Comparison of ENCODE assay signal across 8 mouse cellular contexts in the genomic region with DNA sequence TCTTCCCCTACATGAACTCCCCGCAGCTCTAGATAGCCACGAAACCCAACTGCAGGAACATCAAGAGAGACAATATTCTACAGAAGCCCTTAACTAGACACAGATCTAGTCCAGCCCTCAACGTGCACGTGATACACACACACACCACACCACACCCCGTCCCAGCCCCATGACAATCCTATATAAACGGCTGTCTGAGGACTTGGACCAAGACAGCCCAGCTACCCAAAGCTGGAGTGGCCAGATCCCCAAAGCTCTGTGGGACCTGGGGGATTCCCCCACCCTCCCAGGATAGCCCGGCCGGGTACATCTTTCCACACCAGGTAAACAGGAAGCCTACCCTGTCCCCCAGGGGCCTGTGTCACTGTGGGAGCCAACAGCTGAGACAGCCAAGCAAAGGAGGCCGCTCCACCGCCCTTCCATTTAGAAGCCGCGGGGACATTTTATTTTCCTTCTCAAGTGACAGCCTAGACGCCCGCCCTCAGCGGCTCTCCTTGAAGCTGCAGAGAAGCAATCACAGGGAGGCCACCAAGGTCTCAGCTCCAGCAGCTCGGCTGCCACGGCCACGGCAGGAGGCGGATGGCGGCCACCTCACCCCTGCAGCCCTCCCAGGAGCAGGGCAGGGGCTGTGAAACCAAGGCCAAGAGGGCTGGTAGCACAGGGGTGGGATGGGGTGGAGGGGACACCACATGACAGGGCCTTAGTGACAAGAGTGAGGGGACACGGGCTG. TPM values are rescaled to one million over a fixed set of nuclear protein-coding genes. Genes with fewer than 3 reads are reported as not detected.
DNase-seq lines count a peak whose midpoint lies in the region; ATAC-seq and TF ChIP-seq lines count a peak whose summit lies in the region.

No protein-coding gene starts in this region.

- no peak for TF ChIP-seq CTCF in lung, embryonic 14.5 days (IDR thresholded peaks at IDR 0.05; ENCODE audit: low read depth)
- TF ChIP-seq CTCF in lung, adult 2 months (IDR thresholded peaks at IDR 0.05; ENCODE audit: insufficient read depth, low read length), result no peak

- 7% methylated on average over 21 of the region's 21 CpGs for WGBS in lung, embryonic 14.5 days
- WGBS in lung, adult 2 months, result 18% methylated on average over 21 of the region's 21 CpGs
- WGBS in embryonic facial prominence, embryonic 12.5 days, result 7% methylated on average over 21 of the region's 21 CpGs
- 10% methylated on average over 21 of the region's 21 CpGs for WGBS in limb, embryonic 15.5 days

- H3K27ac ChIP-seq in lung, embryonic 14.5 days (ENCODE audit: low read depth), result peak overlapping the region; percentile 81
- peak overlapping the region; percentile 92 for H3K27ac ChIP-seq in embryonic facial prominence, embryonic 12.5 days
- peak overlapping the region; percentile 83 for H3K27ac ChIP-seq in limb, embryonic 15.5 days

- H3K4me3 ChIP-seq in lung, embryonic 14.5 days (ENCODE audit: low read depth, low read length), result 0 out of 2 replicates have a peak overlapping the region, but pooled peaks have one; percentile 4
- H3K4me3 ChIP-seq in lung, adult 2 months (replicated peaks; ENCODE audit: extremely low read depth, low read depth, low read length), result no peak overlapping the region
- 0 out of 2 replicates have a peak overlapping the region, but pooled peaks have one; percentile 1 for H3K4me3 ChIP-seq in embryonic facial prominence, embryonic 12.5 days
- peak overlapping the region; percentile 13 for H3K4me3 ChIP-seq in limb, embryonic 15.5 days

- no peak for ATAC-seq in lung, embryonic 14.5 days (ENCODE audit: insufficient read depth)
- ATAC-seq in embryonic facial prominence, embryonic 12.5 days (ENCODE audit: insufficient number of reproducible peaks, insufficient read depth, low FRiP score, low TSS enrichment), result no peak
- no peak for ATAC-seq in limb, embryonic 15.5 days (ENCODE audit: insufficient number of reproducible peaks, low FRiP score, low TSS enrichment, low read depth)

- no peaks in the 10 kb centered on the region for H3K9me3 ChIP-seq in lung, embryonic 14.5 days (ENCODE audit: low read depth, low read length)
- no peaks in the 10 kb centered on the region for H3K9me3 ChIP-seq in embryonic facial prominence, embryonic 12.5 days
- H3K9me3 ChIP-seq in limb, embryonic 15.5 days, result no peaks in the 10 kb centered on the region

- H3K36me3 ChIP-seq in lung, embryonic 14.5 days (ENCODE audit: insufficient read depth), result peaks cover 12% of the 10 kb centered on the region; the same call in 1 of the 2 replicates
- no peaks in the 10 kb centered on the region for H3K36me3 ChIP-seq in embryonic facial prominence, embryonic 12.5 days
- 0 out of 2 replicates have a peak, but pooled peaks cover 3% of the 10 kb centered on the region for H3K36me3 ChIP-seq in limb, embryonic 15.5 days

- intact Hi-C loops in heart, postnatal 36 days (cut with DNase I), result loop anchor here (2.0 kb wide), 1 partner anchor 20 kb away; a partner anchor contains a TSS

- peak overlapping the region; percentile 52 for H3K4me2 ChIP-seq in lung, embryonic 14.5 days
- H3K4me2 ChIP-seq in embryonic facial prominence, embryonic 12.5 days (replicated peaks), result peak overlapping the region; percentile 45
- peak overlapping the region; percentile 39 for H3K4me2 ChIP-seq in limb, embryonic 15.5 days

- DNase-seq in lung, embryonic 14.5 days, result peak; percentile 76
- DNase-seq in lung, adult 2 months, result no peak
- DNase-seq in heart, postnatal 36 days, result peak; percentile 50 to 56
- peak; percentile 47 to 69 for DNase-seq in natural killer cell, adult 2 months (ENCODE audit: low spot score in 2 of 2)
- DNase-seq in yolk sac, embryonic 10.5 days (ENCODE audit: low spot score), result peak; percentile 33
- no peak for DNase-seq in left cerebral cortex, adult 11 months (ENCODE audit: low spot score)

- TF ChIP-seq POLR2A in lung, adult 2 months (IDR thresholded peaks at IDR 0.05; ENCODE audit: borderline replicate concordance, extremely low read depth, low read depth, low read length), result no peak

- no peaks in the 10 kb centered on the region for H3K27me3 ChIP-seq in lung, embryonic 14.5 days (ENCODE audit: insufficient read depth, low read length)
- no peaks in the 10 kb centered on the region for H3K27me3 ChIP-seq in embryonic facial prominence, embryonic 12.5 days
- no peaks in the 10 kb centered on the region for H3K27me3 ChIP-seq in limb, embryonic 15.5 days

- peak overlapping the region; percentile 36 for H3K9ac ChIP-seq in lung, embryonic 14.5 days
- H3K9ac ChIP-seq in embryonic facial prominence, embryonic 12.5 days, result peak overlapping the region; percentile 55
- no peak overlapping the region for H3K9ac ChIP-seq in limb, embryonic 15.5 days

- H3K4me1 ChIP-seq in lung, embryonic 14.5 days (ENCODE audit: insufficient read depth), result peaks cover 42% of the 10 kb centered on the region
- peaks cover 26% of the 10 kb centered on the region for H3K4me1 ChIP-seq in lung, adult 2 months (ENCODE audit: control insufficient read depth, insufficient read depth, low read length)
- H3K4me1 ChIP-seq in embryonic facial prominence, embryonic 12.5 days, result peaks cover 90% of the 10 kb centered on the region
- peaks cover 89% of the 10 kb centered on the region for H3K4me1 ChIP-seq in limb, embryonic 15.5 days

RNA-seq across cellular contexts. Expression of a gene that starts 20.6 kb away (rescaled TPM):
- 34.9 and 36.5 TPM in 2 replicates for polyA plus RNA-seq in lung, embryonic 14.5 days (2014; fragmentation: Nextera tagmentation; extraction: Ambion mirVana)
- polyA plus RNA-seq in lung, adult 2 months (2012; rRNA removed), result 65.5 and 78.9 TPM in 2 replicates
- 31.6 and 33.4 TPM in 2 replicates for polyA plus RNA-seq in embryonic facial prominence, embryonic 12.5 days (2016; fragmentation: Nextera tagmentation; extraction: Ambion mirVana)
- total RNA-seq in heart, postnatal 36 days (2021), result 10 to 100 TPM; 70.5 to 74.8 TPM
- 32.7 and 34.1 TPM in 2 replicates for polyA plus RNA-seq in limb, embryonic 15.5 days (2015; fragmentation: Nextera tagmentation; extraction: Ambion mirVana)

Comparison
In these comparisons a context has a peak if more than half of its experiments do, and no peak if none do; other contexts are left out.
1. DNase-seq: peak in lung, embryonic 14.5 days (single experiment), heart, postnatal 36 days (2 of 2), natural killer cell, adult 2 months (2 of 2) and yolk sac, embryonic 10.5 days (single experiment); none in lung, adult 2 months (single experiment) and left cerebral cortex, adult 11 months (single experiment).
2. Peak in every context shown above with its lines, with median percentiles within 50 percentile points of each other: H3K27ac ChIP-seq and H3K4me2 ChIP-seq.